Mouse (Mus musculus) stomach, embryonic 15.5 days (tissue): ENCODE measurements at regions not wholly inside any gene's neighbourhood (a gene's known extent, or its start where the extent isn't known, plus 50 kb on each side); places are given as distances from the start of the nearest gene placed in this dataset.
"Not testable (repeated sequence)": the region's sequence is repeated elsewhere in the genome, so short reads cannot be mapped to it uniquely, and the experiment has no call there.

Experiments used
- ATAC-seq: fragments of 200-750 bp; cut with Nextera tagmentation; 2 replicates; pipeline ENCODE4 v1.8.0; 2017; ENCODE audit warnings: low read depth, moderate number of reproducible peaks, moderate TSS enrichment; ENCODE audit not compliant: insufficient read depth, low FRiP score
- H3K27ac ChIP-seq: fragments of 300-500 bp; sonication (generic); 2 replicates; pipeline ENCODE4 v1.5.1; 2015; ENCODE audit warnings: mild to moderate bottlenecking, inconsistent platforms
- H3K27me3 ChIP-seq: fragments of 300-500 bp; sonication (generic); replicated peaks from 2 replicates; pipeline ENCODE4 v1.6.1; 2015; ENCODE audit warnings: inconsistent platforms
- H3K36me3 ChIP-seq: fragments of 300-500 bp; sonication (generic); 2 replicates; pipeline ENCODE4 v1.6.1; 2015; ENCODE audit warnings: inconsistent platforms
- H3K4me1 ChIP-seq: fragments of 300-500 bp; sonication (generic); 2 replicates; pipeline ENCODE4 v1.6.1; 2015; ENCODE audit warnings: inconsistent platforms
- H3K4me2 ChIP-seq: fragments of 300-500 bp; sonication (generic); 2 replicates; pipeline ENCODE4 v1.6.1; 2015; ENCODE audit warnings: mild to moderate bottlenecking, inconsistent platforms
- H3K4me3 ChIP-seq: fragments of 300-500 bp; sonication (generic); replicated peaks from 2 replicates; pipeline ENCODE4 v1.5.1; 2015; ENCODE audit warnings: inconsistent platforms
- H3K9ac ChIP-seq: fragments of 300-500 bp; sonication (generic); 2 replicates; pipeline ENCODE4 v1.6.1; 2015; ENCODE audit warnings: inconsistent platforms
- H3K9me3 ChIP-seq: fragments of 300-500 bp; sonication (generic); 2 replicates; pipeline ENCODE4 v1.6.1; 2016; ENCODE audit warnings: inconsistent platforms
- WGBS: fragments of 180-500 bp; shearing (Covaris S2); methylation state at CpG from one replicate; pipeline ENCODE4 v1.1.7; 2015; 5-methylcytosine and 5-hydroxymethylcytosine counted together

- H3K4me1 ChIP-seq = 0 out of 2 replicates have a peak, but pooled peaks cover 7% of the 10 kb centered on the region
- ATAC-seq = no peak
- H3K27me3 ChIP-seq = no peaks in the 10 kb centered on the region
- no peaks in the 10 kb centered on the region for H3K36me3 ChIP-seq
- no peak overlapping the region for H3K4me3 ChIP-seq
- H3K27ac ChIP-seq = no peak overlapping the region
- no peak overlapping the region for H3K4me2 ChIP-seq
- no peak overlapping the region for H3K9ac ChIP-seq
- 41% methylated on average over 19 of the region's 19 CpGs for WGBS
- H3K9me3 ChIP-seq = no peaks in the 10 kb centered on the region
Measured at GRCm38 (mm10) chr2:160552121-160552669, 93.5 kb upstream of the Top1 start.

- 64% methylated on average over 14 of the region's 14 CpGs for WGBS
- Histone ChIP-seq H3K4me2 (no peak overlapping the region), H3K27me3 (no peaks in the 10 kb centered on the region), H3K4me1 (no peaks in the 10 kb centered on the region), H3K9ac (no peak overlapping the region), H3K36me3 (no peaks in the 10 kb centered on the region), H3K9me3 (no peaks in the 10 kb centered on the region), H3K27ac (no peak overlapping the region), H3K4me3 (no peak overlapping the region)
- no peak for ATAC-seq
Measured at GRCm38 (mm10) chr2:160561711-160562110, 84.0 kb upstream of the Top1 start.

GRCm38 (mm10) chr2:160567813-160568212 is 77.9 kb upstream of the Top1 start:
- H3K4me2 ChIP-seq = no peak overlapping the region
- no peak overlapping the region for H3K9ac ChIP-seq
- no peak overlapping the region for H3K27ac ChIP-seq
- no peaks in the 10 kb centered on the region for H3K9me3 ChIP-seq
- no peaks in the 10 kb centered on the region for H3K36me3 ChIP-seq
- no peaks in the 10 kb centered on the region for H3K4me1 ChIP-seq
- H3K4me3 ChIP-seq = no peak overlapping the region
- ATAC-seq = no peak
- 87% methylated on average over 4 of the region's 4 CpGs for WGBS
- no peaks in the 10 kb centered on the region for H3K27me3 ChIP-seq

GRCm38 (mm10) chr2:160569496-160569895 is 76.2 kb upstream of the Top1 start:
- H3K9ac ChIP-seq = no peak overlapping the region
- H3K4me1 ChIP-seq = no peaks in the 10 kb centered on the region
- H3K27ac ChIP-seq = no peak overlapping the region
- 84% methylated on average over 5 of the region's 5 CpGs for WGBS
- no peaks in the 10 kb centered on the region for H3K36me3 ChIP-seq
- H3K27me3 ChIP-seq = no peaks in the 10 kb centered on the region
- H3K9me3 ChIP-seq = no peaks in the 10 kb centered on the region
- no peak for ATAC-seq
- H3K4me2 ChIP-seq = no peak overlapping the region
- H3K4me3 ChIP-seq = no peak overlapping the region

- Histone ChIP-seq H3K4me1 (0 out of 2 replicates have a peak, but pooled peaks cover 3% of the 10 kb centered on the region), H3K4me3 (no peak overlapping the region), H3K36me3 (no peaks in the 10 kb centered on the region), H3K9ac (no peak overlapping the region), H3K27me3 (peaks cover 29% of the 10 kb centered on the region), H3K4me2 (no peak overlapping the region), H3K27ac (no peak overlapping the region), H3K9me3 (no peaks in the 10 kb centered on the region)
- no peak for ATAC-seq
- 11% methylated on average over 17 of the region's 17 CpGs for WGBS
Measured at GRCm38 (mm10) chr2:160578384-160579320, 67.0 kb upstream of the Top1 start.

GRCm38 (mm10) chr2:160580250-160580649 is 65.4 kb upstream of the Top1 start:
- H3K27me3 ChIP-seq = peaks cover 29% of the 10 kb centered on the region

GRCm38 (mm10) chr2:160581029-160581428 is 64.7 kb upstream of the Top1 start:
- no peaks in the 10 kb centered on the region for H3K9me3 ChIP-seq
- H3K4me2 ChIP-seq = no peak overlapping the region
- H3K36me3 ChIP-seq = no peaks in the 10 kb centered on the region
- no peak overlapping the region for H3K27ac ChIP-seq
- 0 out of 2 replicates have a peak, but pooled peaks cover 3% of the 10 kb centered on the region for H3K4me1 ChIP-seq
- peaks cover 29% of the 10 kb centered on the region for H3K27me3 ChIP-seq
- ATAC-seq = no peak
- WGBS = 21% methylated on average over 9 of the region's 9 CpGs
- no peak overlapping the region for H3K4me3 ChIP-seq
- no peak overlapping the region for H3K9ac ChIP-seq

More at GRCm38 (mm10) chr2:160580250-160580649, 65.4 kb upstream of the Top1 start:
- Histone ChIP-seq H3K4me3 (no peak overlapping the region), H3K4me1 (0 out of 2 replicates have a peak, but pooled peaks cover 3% of the 10 kb centered on the region), H3K36me3 (no peaks in the 10 kb centered on the region), H3K9me3 (no peaks in the 10 kb centered on the region), H3K27ac (no peak overlapping the region), H3K9ac (no peak overlapping the region), H3K4me2 (no peak overlapping the region)
- ATAC-seq = no peak
- WGBS = 30% methylated on average over 9 of the region's 9 CpGs

GRCm38 (mm10) chr2:160583034-160583433 is 62.7 kb upstream of the Top1 start:
- not testable (repeated sequence) for H3K9me3 ChIP-seq

GRCm38 (mm10) chr2:160583506-160583905 is 62.2 kb upstream of the Top1 start:
- peaks cover 29% of the 10 kb centered on the region for H3K27me3 ChIP-seq
- no peaks in the 10 kb centered on the region for H3K36me3 ChIP-seq
- H3K4me2 ChIP-seq = no peak overlapping the region
- no peak overlapping the region for H3K4me3 ChIP-seq
- H3K27ac ChIP-seq = no peak overlapping the region
- H3K9ac ChIP-seq = no peak overlapping the region
- no peak for ATAC-seq
- 76% methylated on average over 6 of the region's 6 CpGs for WGBS
- 0 out of 2 replicates have a peak, but pooled peaks cover 3% of the 10 kb centered on the region for H3K4me1 ChIP-seq
- no peaks in the 10 kb centered on the region for H3K9me3 ChIP-seq

More at GRCm38 (mm10) chr2:160583034-160583433, 62.7 kb upstream of the Top1 start:
- WGBS = 95% methylated on average over 19 of the region's 19 CpGs
- not testable (repeated sequence) for H3K36me3 ChIP-seq, H3K27ac ChIP-seq, H3K9ac ChIP-seq, H3K4me1 ChIP-seq, ATAC-seq, H3K4me2 ChIP-seq, H3K4me3 ChIP-seq
- H3K27me3 ChIP-seq = peaks cover 29% of the 10 kb centered on the region

GRCm38 (mm10) chr2:160584568-160584967 is 61.1 kb upstream of the Top1 start:
- Histone ChIP-seq H3K9ac (no peak overlapping the region), H3K4me1 (0 out of 2 replicates have a peak, but pooled peaks cover 3% of the 10 kb centered on the region), H3K27me3 (peaks cover 23% of the 10 kb centered on the region), H3K36me3 (no peaks in the 10 kb centered on the region), H3K4me2 (no peak overlapping the region), H3K4me3 (no peak overlapping the region), H3K27ac (no peak overlapping the region), H3K9me3 (no peaks in the 10 kb centered on the region)
- ATAC-seq = no peak
- WGBS = 53% methylated on average over 9 of the region's 9 CpGs

- Histone ChIP-seq H3K4me3 (no peak overlapping the region), H3K27me3 (no peaks in the 10 kb centered on the region), H3K27ac (no peak overlapping the region), H3K9me3 (no peaks in the 10 kb centered on the region), H3K4me1 (peaks cover 7% of the 10 kb centered on the region; the same call in 1 of the 2 replicates), H3K36me3 (no peaks in the 10 kb centered on the region), H3K9ac (no peak overlapping the region), H3K4me2 (no peak overlapping the region)
- WGBS = 61% methylated on average over 9 of the region's 9 CpGs
- no peak for ATAC-seq
Measured at GRCm38 (mm10) chr2:160587015-160587835, 58.5 kb upstream of the Top1 start.
